Mouse (Mus musculus): Measurements from ENCODE around the gene Kcna1. TPM values are rescaled to one million over a fixed set of nuclear protein-coding genes. Genes with fewer than 3 reads are reported as not detected.

Gene Kcna1
- total and polyA plus RNA-seq, 3 experiments, result not detected

DNA sequence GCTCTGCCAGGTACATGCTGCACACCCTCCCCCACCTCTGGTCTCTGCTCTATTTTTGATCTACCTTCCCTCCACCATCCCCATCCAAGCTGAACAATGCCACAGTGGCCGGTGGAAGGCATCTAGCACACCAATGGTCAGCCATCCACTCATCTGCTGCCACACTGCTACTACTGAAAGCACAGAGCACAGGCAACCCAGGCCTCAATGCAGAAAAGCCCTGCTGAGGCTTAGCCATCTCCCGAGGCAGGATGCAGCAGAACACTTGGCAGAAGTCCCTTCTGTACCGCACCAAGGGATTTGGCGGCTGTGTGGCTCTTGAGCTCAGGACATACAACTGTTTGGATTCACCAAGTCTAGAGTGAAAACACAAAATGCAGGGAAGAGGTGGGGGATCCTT is 35.4 kb downstream of the Kcna1 start:
- Histone ChIP-seq H3K4me1 (ENCODE audit: control insufficient read depth in 1 of 2, insufficient read depth in 2 of 2, low read length in 2 of 2) (no peaks in the 10 kb centered on the region), H3K27me3 (ENCODE audit: control insufficient read depth in 1 of 2, insufficient read depth in 2 of 2, low read length in 2 of 2) (no peaks in the 10 kb centered on the region), H3K9me3 (replicated peaks; ENCODE audit: insufficient read depth, low read length) (no peaks in the 10 kb centered on the region), H3K79me2 (ENCODE audit: control insufficient read depth, insufficient read depth, low read length, poor library complexity) (no peaks in the 10 kb centered on the region), H3K36me3 (ENCODE audit: control insufficient read depth in 1 of 2, insufficient read depth in 2 of 2, low read length in 2 of 2) (no peaks in the 10 kb centered on the region), H3K4me3 (ENCODE audit: control insufficient read depth in 1 of 2, insufficient read depth in 1 of 2, low read depth in 2 of 2, low read length in 2 of 2) (no peak overlapping the region), H3K9ac (ENCODE audit: control insufficient read depth, low read depth, low read length, poor library complexity, severe bottlenecking) (no peak overlapping the region), H3K27ac (ENCODE audit: control insufficient read depth, low read depth, low read length) (no peak overlapping the region)
- TF ChIP-seq MAX (IDR thresholded peaks at IDR 0.05; ENCODE audit: low read length), result no peak
- TF ChIP-seq POLR2A (IDR thresholded peaks at IDR 0.05; ENCODE audit: control insufficient read depth in 1 of 2, insufficient read depth in 1 of 2, low read depth in 1 of 2, low read length in 2 of 2, poor library complexity in 1 of 2), result no peak
- no peak for TF ChIP-seq ETS1 (IDR thresholded peaks at IDR 0.05; ENCODE audit: low read depth, low read length)
- no peak for TF ChIP-seq ELF1 (IDR thresholded peaks at IDR 0.05; ENCODE audit: low read depth, low read length)
- no peak for TF ChIP-seq MAFK (IDR thresholded peaks at IDR 0.05; ENCODE audit: borderline replicate concordance, low read depth, low read length)
- no peak for TF ChIP-seq CHD1 (IDR thresholded peaks at IDR 0.05; ENCODE audit: low read depth, low read length)
- no peak for TF ChIP-seq RCOR1 (IDR thresholded peaks at IDR 0.05; ENCODE audit: low read depth, low read length)
- TF ChIP-seq KAT2A (conservative IDR thresholded peaks at IDR 0.05; ENCODE audit: low read depth, low read length), result no peak
- no peak for TF ChIP-seq USF1 (IDR thresholded peaks at IDR 0.05; ENCODE audit: low read depth, low read length)
- no peak for TF ChIP-seq ZNF384 (IDR thresholded peaks at IDR 0.05; ENCODE audit: low read depth, low read length)
- DNase-seq (ENCODE audit: low read depth, low spot score), result no peak

DNA sequence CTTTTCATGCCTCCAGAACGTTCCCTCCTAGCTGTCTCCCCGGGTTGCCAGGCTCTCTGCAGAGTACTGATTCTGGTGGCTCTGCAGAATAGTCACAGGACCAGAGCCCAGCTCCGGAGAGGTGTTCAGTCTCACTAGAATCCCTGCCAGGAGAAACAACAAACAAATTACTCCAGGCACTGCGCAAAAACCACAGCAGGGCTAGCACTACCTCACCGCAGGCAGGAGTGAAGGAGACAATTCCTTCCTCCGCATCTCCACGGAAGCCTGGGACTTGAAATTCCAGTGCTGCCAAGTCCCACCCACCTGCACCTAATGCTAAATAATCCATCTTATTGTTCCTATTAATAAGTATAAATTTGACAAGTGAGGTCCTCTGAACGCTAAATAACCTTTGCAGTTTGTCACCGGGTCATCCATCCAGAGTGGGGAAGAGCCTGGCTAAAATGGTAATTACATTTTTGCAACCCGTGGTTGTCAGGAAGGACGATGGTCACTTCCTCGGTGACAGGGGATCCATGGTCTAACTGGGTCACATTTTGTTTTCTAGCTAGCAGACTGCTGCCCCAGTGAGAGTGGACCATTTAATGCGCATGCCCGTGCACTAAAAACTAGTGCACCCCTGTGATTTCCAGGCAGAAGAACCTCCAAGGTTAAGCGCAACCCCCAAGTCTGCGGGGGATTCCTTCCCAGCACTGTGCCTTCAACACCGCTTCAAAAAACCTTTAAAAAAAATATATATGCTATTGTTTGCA is 36.8 kb downstream of the Kcna1 start:
- no peak overlapping the region for H3K9ac ChIP-seq (ENCODE audit: control insufficient read depth, low read depth, low read length, poor library complexity, severe bottlenecking)
- H3K27ac ChIP-seq (ENCODE audit: control insufficient read depth, low read depth, low read length), result no peak overlapping the region
- no peak overlapping the region for H3K4me3 ChIP-seq (ENCODE audit: control insufficient read depth in 1 of 2, insufficient read depth in 1 of 2, low read depth in 2 of 2, low read length in 2 of 2)
- no peak for DNase-seq (ENCODE audit: low read depth, low spot score)
- no peaks in the 10 kb centered on the region for H3K27me3 ChIP-seq (ENCODE audit: control insufficient read depth in 1 of 2, insufficient read depth in 2 of 2, low read length in 2 of 2)
- no peaks in the 10 kb centered on the region for H3K36me3 ChIP-seq (ENCODE audit: control insufficient read depth in 1 of 2, insufficient read depth in 2 of 2, low read length in 2 of 2)
- no peaks in the 10 kb centered on the region for H3K79me2 ChIP-seq (ENCODE audit: control insufficient read depth, insufficient read depth, low read length, poor library complexity)
- no peaks in the 10 kb centered on the region for H3K9me3 ChIP-seq (replicated peaks; ENCODE audit: insufficient read depth, low read length)
- no peaks in the 10 kb centered on the region for H3K4me1 ChIP-seq (ENCODE audit: control insufficient read depth in 1 of 2, insufficient read depth in 2 of 2, low read length in 2 of 2)
- TF ChIP-seq JUND (IDR thresholded peaks at IDR 0.05; ENCODE audit: low read depth, low read length), result no peak
- TF ChIP-seq KAT2A (conservative IDR thresholded peaks at IDR 0.05; ENCODE audit: low read depth, low read length), result no peak
- TF ChIP-seq MXI1 (IDR thresholded peaks at IDR 0.05; ENCODE audit: low read depth, low read length), result no peak
- no peak for TF ChIP-seq USF2 (IDR thresholded peaks at IDR 0.05; ENCODE audit: borderline replicate concordance in 1 of 2, insufficient read depth in 1 of 2, low read depth in 1 of 2, low read length in 2 of 2)
- TF ChIP-seq RAD21 (IDR thresholded peaks at IDR 0.05; ENCODE audit: low read depth, low read length), result no peak

All from MEL (cell line).